Mouse (Mus musculus) stomach, embryonic 15.5 days (tissue): ENCODE results near the gene Clpx. TPM values are rescaled to one million over a fixed set of nuclear protein-coding genes. Genes with fewer than 3 reads are reported as not detected.

Source experiments
- ATAC-seq: fragments of 200-750 bp; cut with Nextera tagmentation; 2 replicates; pipeline ENCODE4 v1.8.0; 2017; ENCODE audit warnings: low read depth, moderate number of reproducible peaks, moderate TSS enrichment; ENCODE audit not compliant: insufficient read depth, low FRiP score
- H3K27ac ChIP-seq: fragments of 300-500 bp; sonication (generic); 2 replicates; pipeline ENCODE4 v1.5.1; 2015; ENCODE audit warnings: mild to moderate bottlenecking, inconsistent platforms
- H3K27me3 ChIP-seq: fragments of 300-500 bp; sonication (generic); replicated peaks from 2 replicates; pipeline ENCODE4 v1.6.1; 2015; ENCODE audit warnings: inconsistent platforms
- H3K36me3 ChIP-seq: fragments of 300-500 bp; sonication (generic); 2 replicates; pipeline ENCODE4 v1.6.1; 2015; ENCODE audit warnings: inconsistent platforms
- H3K4me1 ChIP-seq: fragments of 300-500 bp; sonication (generic); 2 replicates; pipeline ENCODE4 v1.6.1; 2015; ENCODE audit warnings: inconsistent platforms
- H3K4me2 ChIP-seq: fragments of 300-500 bp; sonication (generic); 2 replicates; pipeline ENCODE4 v1.6.1; 2015; ENCODE audit warnings: mild to moderate bottlenecking, inconsistent platforms
- H3K4me3 ChIP-seq: fragments of 300-500 bp; sonication (generic); replicated peaks from 2 replicates; pipeline ENCODE4 v1.5.1; 2015; ENCODE audit warnings: inconsistent platforms
- H3K9ac ChIP-seq: fragments of 300-500 bp; sonication (generic); 2 replicates; pipeline ENCODE4 v1.6.1; 2015; ENCODE audit warnings: inconsistent platforms
- H3K9me3 ChIP-seq: fragments of 300-500 bp; sonication (generic); 2 replicates; pipeline ENCODE4 v1.6.1; 2016; ENCODE audit warnings: inconsistent platforms
- WGBS: fragments of 180-500 bp; shearing (Covaris S2); methylation state at CpG from one replicate; pipeline ENCODE4 v1.1.7; 2015; 5-methylcytosine and 5-hydroxymethylcytosine counted together
- polyA plus RNA-seq: library from polyadenylated mRNA; unstranded; fragments of >200 nt; fragmentation: Nextera tagmentation; extraction: Ambion mirVana; gene quantifications from 2 replicates; pipeline ENCODE4 v1.2.1, GENCODE M21; 2015

Gene Clpx
- polyA plus RNA-seq: 47.8 and 50.4 TPM in 2 replicates

- no peaks in the 10 kb centered on the region for H3K27me3 ChIP-seq
- peak; percentile 93 for ATAC-seq
- under 1% methylated on average over 71 of the region's 71 CpGs for WGBS
- peak within 1 kb of the TSS; percentile 81 for H3K9ac ChIP-seq
- no peaks in the 10 kb centered on the region for H3K9me3 ChIP-seq
- H3K36me3 ChIP-seq: peaks cover 7% of the 10 kb centered on the region; the same call in 1 of the 2 replicates
- H3K4me1 ChIP-seq: no peaks in the 10 kb centered on the region
- peak within 1 kb of the TSS; percentile 79 for H3K4me3 ChIP-seq
- peak within 1 kb of the TSS; percentile 85 for H3K4me2 ChIP-seq
- H3K27ac ChIP-seq: peak within 1 kb of the TSS; percentile 91
These were observed at the start of gene Clpx for GRCm38 (mm10) chr9:65293973-65294715. Clpx (plus strand) TSS chr9:65294260.

GRCm38 (mm10) chr9:65247502-65248376 lies 46.3 kb upstream of the Clpx start:
- no peak for ATAC-seq
- 63% methylated on average over 16 of the region's 16 CpGs for WGBS
- no peak overlapping the region for H3K27ac ChIP-seq

GRCm38 (mm10) chr9:65248377-65248690 lies 45.7 kb upstream of the Clpx start:
- Histone ChIP-seq H3K4me3 (no peak overlapping the region), H3K27me3 (no peaks in the 10 kb centered on the region), H3K4me2 (no peak overlapping the region), H3K9me3 (no peaks in the 10 kb centered on the region), H3K9ac (no peak overlapping the region), H3K4me1 (no peaks in the 10 kb centered on the region), H3K36me3 (no peaks in the 10 kb centered on the region), H3K27ac (no peak overlapping the region)
- WGBS: 81% methylated on average over 5 of the region's 5 CpGs
- ATAC-seq: no peak

More at GRCm38 (mm10) chr9:65247502-65248376, 46.3 kb upstream of the Clpx start:
- Histone ChIP-seq H3K36me3 (no peaks in the 10 kb centered on the region), H3K9ac (no peak overlapping the region), H3K4me2 (no peak overlapping the region), H3K9me3 (no peaks in the 10 kb centered on the region), H3K4me3 (no peak overlapping the region), H3K4me1 (peaks cover 4% of the 10 kb centered on the region), H3K27me3 (no peaks in the 10 kb centered on the region)

GRCm38 (mm10) chr9:65252026-65252425 lies 42.0 kb upstream of the Clpx start:
- no peak overlapping the region for H3K9ac ChIP-seq
- H3K4me2 ChIP-seq: no peak overlapping the region
- H3K27me3 ChIP-seq: no peaks in the 10 kb centered on the region
- no peak overlapping the region for H3K27ac ChIP-seq
- H3K9me3 ChIP-seq: no peaks in the 10 kb centered on the region
- WGBS: 57% methylated on average over 3 of the region's 3 CpGs
- no peaks in the 10 kb centered on the region for H3K4me1 ChIP-seq
- no peak for ATAC-seq
- no peak overlapping the region for H3K4me3 ChIP-seq
- no peaks in the 10 kb centered on the region for H3K36me3 ChIP-seq

GRCm38 (mm10) chr9:65255906-65256600 lies 38.0 kb upstream of the Clpx start:
- H3K4me3 ChIP-seq: no peak overlapping the region
- no peaks in the 10 kb centered on the region for H3K27me3 ChIP-seq
- H3K9me3 ChIP-seq: no peaks in the 10 kb centered on the region
- no peaks in the 10 kb centered on the region for H3K36me3 ChIP-seq
- H3K27ac ChIP-seq: no peak overlapping the region
- no peak overlapping the region for H3K4me2 ChIP-seq
- H3K4me1 ChIP-seq: no peaks in the 10 kb centered on the region
- no peak for ATAC-seq
- WGBS: 74% methylated on average over 11 of the region's 11 CpGs
- no peak overlapping the region for H3K9ac ChIP-seq

- no peak overlapping the region for H3K27ac ChIP-seq
- no peak overlapping the region for H3K9ac ChIP-seq
- no peaks in the 10 kb centered on the region for H3K36me3 ChIP-seq
- no peak for ATAC-seq
- H3K4me1 ChIP-seq: no peaks in the 10 kb centered on the region
- no peaks in the 10 kb centered on the region for H3K27me3 ChIP-seq
- no peaks in the 10 kb centered on the region for H3K9me3 ChIP-seq
- H3K4me3 ChIP-seq: no peak overlapping the region
- H3K4me2 ChIP-seq: no peak overlapping the region
- WGBS: 72% methylated on average over 9 of the region's 9 CpGs
These were observed 36.7 kb upstream of the Clpx start for GRCm38 (mm10) chr9:65257218-65257910.

- Histone ChIP-seq H3K4me2 (no peak overlapping the region), H3K27me3 (no peaks in the 10 kb centered on the region), H3K4me3 (no peak overlapping the region), H3K9me3 (no peaks in the 10 kb centered on the region), H3K9ac (no peak overlapping the region), H3K27ac (no peak overlapping the region), H3K36me3 (no peaks in the 10 kb centered on the region), H3K4me1 (no peaks in the 10 kb centered on the region)
- 75% methylated on average over 7 of the region's 7 CpGs for WGBS
- no peak for ATAC-seq
These were observed 34.7 kb upstream of the Clpx start for GRCm38 (mm10) chr9:65259366-65259765.

- 91% methylated on average over 2 of the region's 2 CpGs for WGBS
- no peak for ATAC-seq
These were observed 32.3 kb upstream of the Clpx start for GRCm38 (mm10) chr9:65261591-65262230.

GRCm38 (mm10) chr9:65262641-65263120 lies 31.4 kb upstream of the Clpx start:
- WGBS: 82% methylated on average over 3 of the region's 3 CpGs
- no peaks in the 10 kb centered on the region for H3K4me1 ChIP-seq

More at GRCm38 (mm10) chr9:65261591-65262230, 32.3 kb upstream of the Clpx start:
- H3K4me1 ChIP-seq: no peaks in the 10 kb centered on the region
- no peaks in the 10 kb centered on the region for H3K9me3 ChIP-seq
- H3K4me2 ChIP-seq: no peak overlapping the region
- H3K36me3 ChIP-seq: no peaks in the 10 kb centered on the region
- no peak overlapping the region for H3K4me3 ChIP-seq
- H3K27me3 ChIP-seq: no peaks in the 10 kb centered on the region
- H3K27ac ChIP-seq: no peak overlapping the region
- no peak overlapping the region for H3K9ac ChIP-seq

GRCm38 (mm10) chr9:65264959-65265358 lies 29.1 kb upstream of the Clpx start, which contains the start of gene Cilp:
Cilp (plus strand) TSS chr9:65265180.
- no peak for ATAC-seq
- Histone ChIP-seq H3K9ac (no peak within 1 kb of the TSS), H3K27ac (no peak within 1 kb of the TSS), H3K4me3 (no peak within 1 kb of the TSS), H3K36me3 (no peaks in the 10 kb centered on the region), H3K4me1 (no peaks in the 10 kb centered on the region), H3K27me3 (no peaks in the 10 kb centered on the region), H3K9me3 (no peaks in the 10 kb centered on the region), H3K4me2 (no peak within 1 kb of the TSS)
- 32% methylated on average over 5 of the region's 5 CpGs for WGBS

More at GRCm38 (mm10) chr9:65262641-65263120, 31.4 kb upstream of the Clpx start:
- H3K36me3 ChIP-seq: no peaks in the 10 kb centered on the region
- H3K9me3 ChIP-seq: no peaks in the 10 kb centered on the region
- H3K4me3 ChIP-seq: no peak overlapping the region
- no peak overlapping the region for H3K27ac ChIP-seq
- no peak overlapping the region for H3K4me2 ChIP-seq
- no peak overlapping the region for H3K9ac ChIP-seq
- no peak for ATAC-seq
- no peaks in the 10 kb centered on the region for H3K27me3 ChIP-seq
